Mouse (Mus musculus) right cerebral cortex, postnatal 4 days (tissue): ENCODE data around the gene Cox4i2.

ENCODE experiments used
- DNase-seq: peaks from one replicate; pipeline ENCODE4 v3.0.0-alpha.2; 2022

Cox4i2 gene

DNA sequence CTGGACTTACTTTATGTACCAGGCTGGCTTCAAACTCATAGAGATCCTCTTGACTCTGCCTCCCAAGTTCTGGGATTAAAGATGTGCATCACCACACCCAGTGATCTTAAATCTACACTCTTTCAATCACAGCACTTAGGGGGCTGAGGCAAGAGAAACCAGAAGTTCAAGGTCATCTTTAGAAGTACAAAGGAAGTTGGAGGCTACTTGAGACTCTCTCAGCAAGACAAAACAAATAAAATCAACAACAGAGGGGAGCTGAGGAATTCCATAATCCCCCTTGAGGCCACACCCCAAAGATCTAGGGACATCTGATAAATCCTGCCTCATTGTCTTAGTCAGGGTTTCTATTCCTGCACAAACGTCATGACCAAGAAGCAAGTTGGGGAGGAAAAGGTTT, 18.3 kb downstream of the Cox4i2 start:
- no peak for DNase-seq

DNA sequence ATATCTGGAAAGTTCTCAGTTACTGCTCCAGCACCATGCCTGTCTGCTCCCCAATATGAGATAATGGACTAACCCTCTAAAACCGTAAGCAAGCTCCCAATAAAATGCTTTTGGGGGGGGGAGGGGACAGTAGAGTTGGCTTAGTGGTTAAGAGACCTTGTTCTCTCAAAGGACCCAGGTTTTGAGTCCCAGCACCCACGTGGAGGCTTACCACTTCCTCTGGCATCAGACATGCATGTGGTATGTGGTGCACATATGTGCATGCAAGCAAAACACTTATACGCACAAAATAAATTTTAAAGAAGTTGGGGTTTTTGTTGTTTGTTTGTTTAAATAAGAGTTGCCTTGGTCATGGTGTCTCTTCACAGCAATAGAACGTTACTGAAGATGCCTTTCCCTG, 21.4 kb downstream of the Cox4i2 start:
- no peak for DNase-seq

DNA sequence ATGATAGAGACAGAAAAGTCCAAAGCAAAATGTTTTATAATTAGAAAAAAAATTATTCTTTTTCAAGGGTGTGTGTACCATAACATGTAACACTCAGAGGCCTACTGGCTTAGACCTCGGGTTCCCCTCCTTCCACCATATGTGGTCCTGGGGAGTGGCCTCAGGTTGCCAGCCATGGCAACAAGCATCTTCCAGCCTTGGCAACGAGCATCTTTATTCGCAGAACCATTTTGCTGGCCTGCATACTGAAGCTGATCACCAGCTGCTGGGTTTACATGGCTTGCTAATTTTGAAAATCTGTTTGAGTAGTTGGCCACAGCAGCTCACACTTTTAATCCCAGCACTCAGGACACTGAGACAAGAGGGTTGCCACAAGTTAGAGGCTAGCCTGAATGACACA, 22.0 kb downstream of the Cox4i2 start:
- DNase-seq = no peak

DNA sequence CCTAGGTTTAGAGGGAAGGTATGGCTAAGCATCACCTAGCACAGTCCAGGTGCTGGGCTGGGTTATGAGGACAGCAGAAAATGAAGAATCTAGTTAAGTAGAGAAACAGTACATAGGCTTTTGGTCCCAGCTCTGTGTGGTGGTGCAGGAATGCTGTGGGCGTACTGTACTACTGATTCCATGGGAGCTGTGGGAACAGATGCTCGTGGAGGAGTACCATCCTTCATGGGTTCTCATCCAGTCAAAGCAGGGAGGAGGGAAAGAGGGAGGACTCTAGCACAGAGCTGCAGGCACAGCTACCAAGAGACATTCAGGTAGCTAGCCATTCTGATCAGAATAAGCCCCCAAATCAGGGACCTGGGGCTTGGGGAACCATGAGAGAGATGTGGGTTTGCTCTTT, 22.5 kb downstream of the Cox4i2 start:
- DNase-seq = no peak

DNA sequence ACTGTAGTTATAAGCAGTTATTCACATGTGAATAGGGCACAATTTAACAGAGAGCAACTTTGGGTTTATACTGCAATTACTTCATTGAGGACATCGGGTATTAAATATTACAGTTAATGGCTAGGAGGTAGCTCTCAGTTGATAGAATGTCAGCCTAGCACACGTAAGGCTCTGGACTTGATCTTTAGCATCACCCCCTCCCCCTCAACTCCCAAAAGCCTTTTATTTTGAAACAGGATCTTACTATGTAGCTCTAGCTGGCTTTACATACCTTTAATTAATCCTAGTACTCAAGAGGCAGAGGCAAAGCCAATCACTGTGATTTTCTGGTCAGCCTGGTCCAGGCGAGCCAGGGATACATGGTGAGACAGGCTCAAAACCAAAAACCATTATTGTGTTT, 23.1 kb downstream of the Cox4i2 start:
- no peak for DNase-seq

DNA sequence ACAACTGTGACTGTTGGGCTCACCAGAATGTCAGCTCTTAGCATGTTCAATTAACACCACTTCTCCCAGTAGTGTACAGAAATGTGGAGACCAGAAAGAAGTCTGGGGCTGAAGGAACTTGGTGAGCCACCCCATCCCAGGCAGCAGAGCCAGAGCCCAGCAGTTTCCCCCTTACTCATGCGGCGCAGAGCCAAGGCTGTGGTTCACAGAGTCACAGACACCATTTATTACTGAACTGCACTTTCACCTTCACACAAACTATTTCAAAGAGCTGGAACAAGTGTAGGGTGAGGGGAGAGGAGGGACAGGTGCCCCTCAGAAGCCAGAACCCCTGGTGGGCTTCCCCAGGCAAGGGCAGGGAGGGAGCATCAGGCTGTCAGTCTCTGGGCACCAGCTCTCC, 26.5 kb downstream of the Cox4i2 start:
- no peak for DNase-seq

DNA sequence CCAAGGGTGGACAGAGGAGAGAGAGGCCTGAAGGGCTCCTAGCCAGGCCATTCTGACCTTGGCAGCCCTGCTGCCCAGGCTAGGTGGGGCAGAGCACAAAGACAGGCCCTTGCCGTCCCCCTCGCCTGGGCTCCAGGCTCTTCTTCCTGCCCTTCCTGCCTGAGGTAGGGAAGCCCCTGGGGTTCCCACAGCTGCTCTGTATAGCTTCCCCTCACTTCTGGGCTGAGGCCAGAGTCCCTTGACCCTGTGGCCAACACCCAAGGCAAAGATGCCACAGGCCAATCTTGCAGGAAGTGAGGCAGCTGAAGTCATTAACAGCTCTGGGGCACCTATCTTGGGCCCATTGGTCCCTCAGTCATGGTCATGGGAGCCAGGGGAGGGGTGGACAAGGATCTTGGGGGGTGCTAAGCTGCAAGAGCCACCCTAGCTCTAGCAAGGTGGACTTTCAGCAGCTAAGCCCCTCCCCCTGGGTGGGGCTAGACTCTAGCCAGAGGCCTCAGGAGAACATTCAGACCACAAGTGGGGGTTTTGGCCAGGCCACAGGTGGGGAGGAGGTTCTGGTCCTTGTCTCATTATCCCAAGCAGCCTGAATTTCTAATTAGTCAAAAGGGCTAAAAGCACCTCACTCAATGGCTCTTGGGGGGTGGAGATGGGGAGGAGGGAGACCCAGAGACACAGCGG, 27.2 kb downstream of the Cox4i2 start:
- no peak for DNase-seq

DNA sequence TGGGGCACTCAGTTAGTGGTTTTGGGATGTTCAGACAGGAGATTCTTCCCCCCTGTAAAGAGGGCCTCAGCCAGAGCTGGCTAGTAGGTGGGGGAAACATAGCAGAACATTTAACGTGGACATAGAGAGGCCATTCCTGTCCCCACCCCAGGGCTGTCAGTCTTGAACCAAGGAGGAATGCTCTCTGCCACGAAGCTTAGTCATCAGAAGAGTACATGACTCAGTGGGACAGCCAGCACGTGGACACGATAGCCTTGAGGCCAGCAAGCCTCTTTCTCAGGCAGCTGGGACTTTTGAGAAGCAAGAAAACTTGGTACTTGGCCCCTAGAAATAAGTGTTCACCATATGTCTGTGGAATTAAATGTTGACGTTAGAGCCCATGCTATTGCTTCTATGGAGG, 28.7 kb downstream of the Cox4i2 start:
- DNase-seq = no peak

DNA sequence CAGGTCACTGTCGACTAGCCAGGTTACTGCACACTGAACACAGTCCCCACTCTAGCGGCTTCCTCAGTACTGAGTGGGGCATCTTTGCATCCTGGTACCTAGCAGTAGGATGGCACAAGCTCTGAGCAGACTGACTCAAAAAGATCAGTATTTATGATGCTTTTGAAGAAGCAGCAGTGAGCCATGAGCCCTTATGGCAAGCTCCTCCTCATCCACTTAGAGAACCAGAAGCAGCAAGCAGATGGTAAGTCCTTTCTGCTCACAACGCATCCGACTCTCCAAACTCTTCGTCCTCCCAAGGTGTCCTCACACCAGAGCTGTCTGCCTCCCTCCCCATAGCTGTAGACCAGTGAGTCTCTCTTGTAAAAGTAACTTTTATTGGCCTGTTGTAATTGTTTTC, 29.3 kb downstream of the Cox4i2 start:
- no peak for DNase-seq

DNA sequence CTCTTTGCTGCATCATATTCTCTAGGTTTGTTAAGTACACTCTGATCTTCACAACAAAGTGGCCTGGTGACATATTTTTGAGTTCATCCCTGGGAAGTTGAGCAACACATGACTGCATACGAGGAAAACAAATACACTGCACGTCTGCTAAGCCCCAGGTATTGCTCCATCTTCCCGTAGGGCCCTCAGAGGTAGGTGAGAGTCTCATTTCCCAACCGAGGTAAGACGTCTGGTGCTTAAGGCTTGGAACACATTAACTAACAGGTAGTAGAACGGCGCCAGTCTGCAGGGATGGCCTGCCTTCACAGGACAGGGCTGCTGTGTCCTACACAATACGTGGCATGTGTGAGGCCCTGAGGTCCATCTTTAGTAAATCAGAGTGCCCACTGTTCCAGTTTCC, 30.7 kb downstream of the Cox4i2 start:
- DNase-seq = no peak

DNA sequence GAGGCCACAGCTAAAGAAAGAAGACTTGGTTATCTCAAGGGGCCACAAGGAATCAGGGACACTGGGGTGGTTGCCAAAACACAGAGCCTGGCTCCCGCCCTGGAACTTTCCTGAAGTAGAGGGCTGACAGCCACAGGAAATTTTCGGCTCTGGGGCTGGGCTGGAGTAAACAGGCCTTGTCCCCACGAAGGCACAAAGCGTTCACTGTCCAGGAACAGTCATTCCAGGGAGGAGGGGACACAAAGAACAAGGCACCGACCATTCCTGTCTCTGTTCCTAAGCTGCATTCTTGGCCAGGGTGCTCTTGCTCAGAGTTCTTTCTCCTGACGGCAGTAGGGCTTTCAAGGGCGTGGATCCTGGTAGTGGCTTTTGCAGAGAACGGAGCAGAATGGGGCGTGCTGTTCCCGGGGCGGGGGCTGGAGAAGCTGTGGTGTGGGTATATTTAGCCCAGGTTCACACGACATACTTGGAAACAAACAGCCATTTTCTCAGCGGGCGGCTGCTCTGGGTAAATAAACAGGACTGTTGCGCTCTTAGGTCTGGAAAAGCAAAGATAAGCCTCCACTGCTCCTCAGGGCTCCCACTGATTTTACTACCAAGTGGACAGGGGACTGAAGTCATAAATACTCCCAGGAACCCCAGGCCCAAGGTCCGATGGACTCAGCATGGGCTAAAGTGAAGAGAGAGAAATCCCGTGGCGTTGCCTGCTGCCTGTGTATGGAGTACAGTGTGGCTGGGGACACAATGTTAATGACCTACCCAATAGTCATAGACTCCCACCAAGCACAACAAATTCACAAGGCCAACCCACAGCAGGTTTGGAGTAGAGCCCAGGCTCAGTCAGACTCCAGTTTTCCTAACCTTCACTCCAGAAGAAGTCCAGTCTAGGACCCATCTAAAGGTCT, 31.7 kb downstream of the Cox4i2 start:
- DNase-seq = peak; percentile 40

DNA sequence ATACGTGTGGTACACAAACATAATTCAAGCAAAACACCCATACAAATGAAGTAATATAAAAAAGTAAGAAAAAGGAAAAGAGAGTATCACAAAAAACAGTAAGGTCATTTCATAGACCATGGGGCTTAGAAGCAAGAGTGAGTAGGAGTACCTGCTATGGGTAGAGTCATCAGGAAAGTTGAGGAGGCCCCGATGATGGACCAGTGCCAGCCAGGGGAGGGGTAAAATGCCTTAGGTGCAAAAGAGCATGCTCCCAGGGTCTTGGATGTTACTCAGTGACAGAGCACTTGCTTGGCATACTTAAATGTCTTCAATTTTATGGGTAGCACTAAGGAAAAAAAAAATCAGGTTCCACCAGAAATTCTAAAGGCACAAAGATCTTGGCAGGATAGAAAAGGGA, 33.2 kb downstream of the Cox4i2 start:
- no peak for DNase-seq

DNA sequence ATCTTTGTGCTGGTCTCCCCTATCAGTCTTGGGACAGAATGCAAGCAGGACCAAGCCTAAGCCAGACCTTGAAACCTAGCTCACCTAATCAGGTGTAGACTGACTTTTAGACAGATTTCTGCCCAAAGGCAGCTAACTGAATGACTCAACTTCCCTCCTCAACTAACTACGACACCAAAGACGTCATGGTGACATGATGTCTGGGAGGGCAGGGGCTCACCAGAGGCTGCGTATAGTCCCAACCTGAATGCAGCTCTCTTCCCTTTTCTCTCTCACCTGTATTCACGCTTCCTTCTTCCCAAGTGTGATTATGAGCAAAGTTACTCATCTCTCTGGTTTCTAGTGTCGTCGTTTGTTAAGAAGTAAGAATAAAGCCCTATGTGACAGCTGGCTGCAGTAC, 33.6 kb downstream of the Cox4i2 start:
- no peak for DNase-seq

DNA sequence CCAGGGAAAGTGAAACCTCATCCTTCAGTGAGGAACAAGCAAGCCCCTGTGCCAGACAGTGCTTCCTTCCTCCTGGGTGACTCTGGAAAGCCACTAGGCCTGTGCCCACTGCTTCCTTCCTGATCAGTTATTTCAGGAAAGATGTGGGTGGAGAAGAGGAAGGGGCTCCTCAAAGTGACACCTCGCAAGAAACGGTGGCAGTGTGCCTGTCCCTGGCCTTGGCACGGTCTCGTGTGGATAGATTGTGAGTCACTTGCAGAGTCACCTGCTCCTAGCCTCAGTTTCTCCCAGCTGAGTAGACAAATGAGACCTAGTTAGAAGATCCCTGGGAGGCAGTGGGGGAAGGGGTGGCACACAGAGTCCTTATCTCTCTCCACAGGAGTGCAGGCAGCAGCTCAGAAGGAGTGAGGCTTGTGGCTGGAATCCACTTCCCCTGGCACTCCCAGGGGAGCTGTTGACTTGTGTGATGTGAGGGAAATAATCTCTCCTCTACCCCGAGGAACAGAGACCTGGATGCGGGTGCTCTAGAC, 35.0 kb downstream of the Cox4i2 start:
- no peak for DNase-seq

DNA sequence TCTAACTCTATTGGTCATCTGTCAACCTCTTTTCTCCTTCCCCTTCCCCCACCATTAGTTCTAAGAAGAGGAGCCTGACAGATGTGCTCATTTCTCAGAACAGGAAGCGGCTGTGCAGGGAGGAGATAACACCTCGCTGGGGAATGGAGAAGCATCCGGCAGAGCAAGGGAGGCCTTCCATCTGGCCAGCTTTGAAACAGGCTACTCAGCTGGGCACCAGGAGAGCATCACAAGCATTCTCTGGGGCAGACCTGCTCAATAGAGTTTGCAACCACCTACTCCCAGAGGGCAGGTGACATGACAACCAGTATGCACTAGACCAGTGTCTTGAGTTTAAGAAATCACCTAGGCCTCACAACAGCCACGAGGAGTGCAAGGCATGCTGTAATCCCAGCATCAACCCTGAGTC, 35.6 kb downstream of the Cox4i2 start:
- no peak for DNase-seq

DNA sequence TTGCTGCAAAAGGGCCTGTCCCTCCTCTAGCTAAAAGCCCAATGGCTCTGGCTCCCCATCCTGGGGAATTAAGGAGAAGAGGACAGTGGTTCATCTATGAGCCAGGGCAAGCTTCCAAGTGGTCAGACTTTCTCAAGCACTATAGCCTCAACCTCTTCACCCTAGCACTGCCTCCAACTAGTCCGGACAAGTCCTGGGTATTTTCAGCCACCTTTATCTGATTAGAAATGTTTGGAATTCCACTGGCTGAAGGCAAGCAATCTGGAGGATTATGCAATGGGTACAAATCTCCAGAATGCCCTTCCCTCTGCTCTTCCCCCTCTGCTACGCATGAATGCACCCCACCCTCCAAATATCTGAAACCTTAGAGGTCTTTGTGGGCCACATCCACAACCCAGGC, 38.5 kb downstream of the Cox4i2 start:
- DNase-seq = no peak

DNA sequence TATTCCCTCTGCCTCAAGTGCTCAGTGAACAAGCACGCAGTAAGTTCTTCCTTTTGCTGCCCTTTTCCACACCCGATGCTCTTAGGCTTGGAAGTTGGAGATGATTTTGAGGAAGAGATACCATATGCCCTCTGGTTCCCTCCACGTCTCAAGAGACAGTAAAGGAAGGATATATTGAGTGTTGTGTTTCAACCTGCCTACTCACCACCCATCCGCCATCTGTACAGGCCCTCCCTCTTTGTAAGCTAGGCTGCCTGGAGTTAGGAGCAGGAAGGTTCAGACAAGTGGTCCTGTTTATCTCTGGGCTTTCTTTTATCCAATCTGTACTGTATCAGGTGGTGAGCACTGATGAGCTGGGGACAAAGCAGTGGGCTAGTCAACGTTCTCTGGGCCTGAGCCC, 39.4 kb downstream of the Cox4i2 start:
- no peak for DNase-seq

DNA sequence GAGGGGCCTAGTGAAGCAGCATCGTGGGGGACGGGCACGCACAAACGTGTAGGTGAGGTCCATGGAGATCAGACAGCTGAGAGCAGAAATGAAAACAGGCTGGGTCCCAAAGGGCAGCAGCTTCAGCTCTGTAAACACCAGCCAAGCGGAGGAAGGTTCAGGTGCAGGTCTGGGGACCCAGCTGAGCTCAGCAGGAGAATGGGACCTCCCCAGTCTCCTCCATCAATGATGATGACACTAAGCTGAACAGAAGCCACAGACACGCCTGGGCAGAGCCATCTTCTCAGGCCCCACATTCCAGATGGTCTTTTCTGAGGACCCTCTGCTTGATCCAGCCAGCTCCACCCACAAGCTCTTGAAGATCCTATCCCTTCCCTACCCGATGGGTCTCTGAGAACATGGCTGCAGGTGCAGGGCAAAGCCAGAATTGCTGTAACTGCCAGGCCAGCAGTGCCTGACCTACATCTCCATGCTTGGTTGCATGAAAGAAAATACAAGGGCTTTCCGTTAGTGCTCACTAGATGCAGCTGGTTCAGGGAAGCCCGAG, 40.4 kb downstream of the Cox4i2 start:
- DNase-seq = no peak

DNA sequence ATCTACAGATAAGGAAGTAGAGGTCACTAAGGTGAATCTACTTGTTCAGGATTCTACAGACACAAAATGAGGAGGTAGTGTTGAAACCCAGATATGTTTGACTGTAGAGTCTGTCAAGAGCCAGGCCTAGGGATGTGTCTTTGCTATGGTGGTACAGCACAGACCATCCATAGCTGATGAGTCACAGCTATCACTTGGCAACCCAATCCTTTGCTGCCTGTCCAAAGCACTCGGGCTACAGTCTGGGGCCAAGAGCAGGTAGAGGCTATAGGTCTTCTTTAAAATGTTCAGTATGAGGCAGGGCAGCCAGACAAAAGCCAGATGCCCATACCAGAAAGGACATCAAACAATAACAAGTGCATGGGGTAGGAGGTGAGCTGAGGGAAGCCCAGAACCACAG, 43.6 kb downstream of the Cox4i2 start:
- no peak for DNase-seq

DNA sequence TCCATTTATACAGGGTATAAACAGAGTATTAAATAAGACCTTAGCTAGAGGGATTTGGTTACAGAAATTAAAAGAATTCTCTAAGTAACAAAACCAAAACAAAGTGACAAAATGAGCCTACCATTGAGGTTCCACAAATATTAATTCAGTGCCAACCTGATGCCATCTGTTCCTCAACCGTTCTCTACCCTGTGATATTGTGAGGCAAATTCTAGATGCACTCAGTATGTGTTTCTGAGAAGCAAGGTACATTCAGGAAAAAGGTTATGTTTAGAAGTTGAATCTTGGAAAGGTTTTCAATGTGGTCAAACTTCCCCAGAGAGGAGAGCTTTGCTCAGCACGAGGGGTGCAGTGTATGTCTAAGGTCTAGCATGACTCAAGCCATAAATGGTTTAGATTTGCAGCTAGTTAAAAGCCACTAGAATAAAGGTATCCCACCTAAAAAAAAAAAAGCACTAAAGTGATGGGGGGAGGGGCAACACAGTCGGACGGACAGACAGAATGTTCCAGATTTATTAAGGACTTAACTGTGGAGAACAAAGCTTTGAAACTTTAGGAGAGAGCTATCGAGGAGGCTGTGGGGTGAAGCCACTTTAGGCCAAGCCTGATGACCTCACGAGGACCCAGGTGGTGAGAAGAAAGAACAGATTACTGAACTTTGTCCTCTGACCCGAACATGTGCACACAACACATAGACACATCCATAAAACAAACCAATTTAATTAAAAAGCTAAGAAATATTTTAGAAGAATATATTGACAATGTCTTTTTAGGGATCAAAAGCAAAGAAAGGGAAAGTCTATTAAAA, 46.2 kb downstream of the Cox4i2 start:
- DNase-seq = no peak

DNA sequence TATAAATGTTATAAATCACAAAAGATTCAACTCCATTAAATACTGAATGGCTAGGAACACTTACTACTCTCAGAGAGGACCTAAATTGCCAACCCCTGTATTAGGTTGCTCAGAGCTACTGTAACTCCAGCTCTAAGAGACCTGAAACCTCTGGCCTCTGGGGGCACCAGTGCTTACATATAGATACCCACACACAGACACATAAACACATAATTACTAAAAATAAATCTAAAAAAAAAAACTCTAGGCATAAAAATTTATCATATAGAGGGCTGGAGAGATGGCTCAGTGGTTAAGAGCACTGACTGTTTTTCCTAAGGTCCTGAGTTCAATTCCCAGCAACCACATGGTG, 46.8 kb downstream of the Cox4i2 start:
- no peak for DNase-seq

DNA sequence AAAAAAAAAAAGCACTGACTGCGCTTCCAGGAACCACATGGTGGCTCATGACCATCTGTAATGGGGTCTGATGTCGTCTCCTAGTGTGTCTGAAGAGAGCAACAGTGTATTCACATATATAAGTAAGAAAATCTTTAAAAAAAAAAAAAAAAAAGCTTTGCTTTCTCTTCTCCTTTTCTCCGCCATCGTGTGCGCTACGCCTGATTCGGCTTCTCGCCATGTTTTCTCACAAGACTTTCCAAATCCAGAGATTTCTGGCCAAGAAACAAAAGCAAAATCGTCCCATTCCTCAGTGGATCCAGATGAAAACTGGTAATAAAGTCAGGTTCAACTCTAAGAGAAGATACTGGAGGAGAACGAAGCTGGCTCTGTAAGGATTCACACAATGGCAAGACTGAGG, 48.3 kb downstream of the Cox4i2 start:
- DNase-seq = no peak

DNA sequence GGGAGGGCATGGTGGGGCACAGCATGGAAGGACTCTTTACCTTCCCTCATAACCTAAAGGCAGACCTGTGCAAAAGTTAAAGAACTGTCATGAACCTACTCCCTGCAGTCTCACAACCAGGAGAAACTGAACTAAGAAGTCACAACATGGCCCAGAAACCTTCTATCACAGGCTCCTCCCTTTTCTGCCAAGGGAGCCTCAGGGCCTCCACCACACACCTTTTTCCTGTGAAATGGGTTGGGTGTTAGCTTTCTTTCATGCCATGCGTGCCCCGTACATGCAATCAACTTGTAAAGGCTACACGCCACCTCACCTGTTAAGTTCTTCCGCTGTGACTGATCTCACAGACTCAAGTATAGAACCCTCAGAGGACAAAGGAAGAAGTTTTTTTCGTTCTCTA, 49.1 kb downstream of the Cox4i2 start:
- no peak for DNase-seq
